Mouse (Mus musculus) neutrophil, adult 83 days (primary cell): Measurements from ENCODE around the gene Apba2. TPM values are rescaled to one million over a fixed set of nuclear protein-coding genes. Genes with fewer than 3 reads are reported as not detected.

Experiments
- total RNA-seq, 2 experiments: library from RNA; stranded (reverse); gene quantifications; one replicate each; pipeline ENCODE4 v1.2.4; 2023

Gene Apba2
- not detected for total RNA-seq

GRCm38 (mm10) chr7:64501536-64502270 lies at the start of gene Apba2:
Gene Apba2 (plus strand): TSS chr7:64501706.

Other genes with a start within 250 kb of the Apba2 start
- 10 to 100 TPM; 10.0 to 10.4 TPM for gene Mtmr10, start 214.1 kb upstream of the Apba2 start, total RNA-seq
- gene Fan1, start 127.6 kb upstream of the Apba2 start, total RNA-seq = 1 to 10 TPM; 3.2 to 3.4 TPM
- gene Mphosph10, start 109.4 kb upstream of the Apba2 start, total RNA-seq = 10 to 100 TPM; 22.3 to 27.5 TPM
- gene Mcee, start 109.1 kb upstream of the Apba2 start, total RNA-seq = 10 to 100 TPM; 35.0 to 39.8 TPM